Mouse (Mus musculus): ENCODE results near the gene Cd160. TPM values are rescaled to one million over a fixed set of nuclear protein-coding genes. Genes with fewer than 3 reads are reported as not detected.

The Cd160 gene
- polyA plus RNA-seq, 1 experiment from 2014 or later, result 0.14 TPM

- 81% methylated on average over 1 of the region's 1 CpGs for WGBS
- no peak overlapping the region for H3K27ac ChIP-seq
These were observed 26.9 kb downstream of the Cd160 start for GRCm38 (mm10) chr3:96802214-96802613.

DNA sequence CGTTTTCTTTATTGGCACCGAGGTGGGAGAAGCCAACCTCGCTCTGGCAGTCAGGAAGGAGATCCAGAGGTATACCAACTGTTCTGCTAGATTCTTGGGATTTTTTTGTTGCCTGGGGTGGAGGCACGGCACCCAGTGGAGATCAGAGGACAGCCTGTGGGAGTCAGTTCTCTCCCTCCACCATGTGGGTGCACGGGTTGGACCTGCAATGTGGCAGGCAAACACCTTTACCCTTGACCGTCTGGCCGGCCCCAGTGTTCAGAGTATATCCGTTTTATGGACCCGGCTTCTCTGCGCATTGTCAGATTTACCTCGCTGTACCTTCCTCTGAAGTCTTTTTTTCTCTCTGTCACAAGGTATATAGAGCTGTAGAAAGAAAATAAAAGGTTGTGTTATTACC lies 28.9 kb downstream of the Cd160 start:
- Histone ChIP-seq H3K27me3 (no peaks in the 10 kb centered on the region), H3K27ac (no peak overlapping the region), H3K4me2 (no peak overlapping the region), H3K9me3 (no peaks in the 10 kb centered on the region), H3K36me3 (peaks cover 3% of the 10 kb centered on the region), H3K4me1 (no peaks in the 10 kb centered on the region), H3K4me3 (no peak overlapping the region), H3K9ac (no peak overlapping the region)
- ATAC-seq (ENCODE audit: insufficient number of reproducible peaks, low FRiP score, low TSS enrichment, low read depth), result no peak
- WGBS, result 72% methylated on average over 11 of the region's 11 CpGs

More at GRCm38 (mm10) chr3:96802214-96802613, 26.9 kb downstream of the Cd160 start:
- Histone ChIP-seq H3K4me1 (no peaks in the 10 kb centered on the region), H3K9ac (no peak overlapping the region), H3K4me2 (no peak overlapping the region), H3K9me3 (no peaks in the 10 kb centered on the region), H3K4me3 (no peak overlapping the region), H3K27me3 (no peaks in the 10 kb centered on the region), H3K36me3 (no peaks in the 10 kb centered on the region)
- ATAC-seq (ENCODE audit: insufficient number of reproducible peaks, low FRiP score, low TSS enrichment, low read depth), result no peak

DNA sequence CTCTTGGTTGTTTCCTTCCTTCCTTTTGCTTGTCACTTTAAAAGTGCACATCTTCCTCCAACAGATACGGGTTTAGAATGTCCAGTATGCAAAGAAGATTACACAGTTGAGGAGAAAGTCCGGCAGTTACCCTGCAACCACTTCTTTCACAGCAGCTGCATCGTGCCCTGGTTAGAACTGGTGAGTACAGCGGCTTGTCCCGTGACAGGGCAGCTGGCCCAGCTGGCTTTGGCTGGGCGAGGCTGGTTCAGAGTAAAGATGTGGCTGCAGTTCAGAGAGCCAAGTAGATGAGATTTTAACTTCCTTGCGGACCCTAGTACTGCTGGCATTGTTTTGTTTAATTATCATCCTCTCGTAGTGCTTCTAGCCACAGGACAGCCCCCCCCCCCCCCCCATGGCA lies 40.6 kb downstream of the Cd160 start:
- Histone ChIP-seq H3K9me3 (no peaks in the 10 kb centered on the region), H3K9ac (no peak overlapping the region), H3K36me3 (peaks cover 41% of the 10 kb centered on the region), H3K27me3 (no peaks in the 10 kb centered on the region), H3K4me2 (no peak overlapping the region), H3K4me1 (no peaks in the 10 kb centered on the region), H3K4me3 (no peak overlapping the region), H3K27ac (no peak overlapping the region)
- ATAC-seq (ENCODE audit: insufficient number of reproducible peaks, low FRiP score, low TSS enrichment, low read depth), result no peak
- 85% methylated on average over 8 of the region's 8 CpGs for WGBS

DNA sequence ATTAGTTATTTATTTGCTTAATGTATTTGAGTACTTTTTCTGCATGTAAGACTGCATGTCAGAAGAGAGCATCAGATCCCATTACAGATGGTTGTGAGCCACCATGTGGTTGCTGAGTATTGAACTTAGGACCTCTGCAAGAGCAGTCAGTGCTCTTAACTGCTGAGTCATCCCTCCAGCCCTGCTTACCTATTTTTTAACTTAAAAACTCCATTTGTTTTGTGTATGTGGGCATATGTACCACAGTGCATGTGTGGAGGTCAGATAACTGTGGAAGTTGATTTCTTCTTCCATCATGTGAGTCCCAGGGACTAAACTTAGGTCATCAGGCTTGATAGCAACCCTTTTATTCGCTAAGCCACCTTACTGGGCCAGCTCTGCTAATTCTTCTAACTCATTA lies 41.4 kb downstream of the Cd160 start:
- H3K27ac ChIP-seq, result no peak overlapping the region
- no peaks in the 10 kb centered on the region for H3K27me3 ChIP-seq
- 94% methylated on average over 1 of the region's 1 CpGs for WGBS
- peaks cover 41% of the 10 kb centered on the region for H3K36me3 ChIP-seq
- H3K9me3 ChIP-seq, result no peaks in the 10 kb centered on the region
- H3K4me1 ChIP-seq, result no peaks in the 10 kb centered on the region
- no peak overlapping the region for H3K4me3 ChIP-seq
- H3K9ac ChIP-seq, result no peak overlapping the region
- no peak overlapping the region for H3K4me2 ChIP-seq
- ATAC-seq (ENCODE audit: insufficient number of reproducible peaks, low FRiP score, low TSS enrichment, low read depth), result no peak

- Histone ChIP-seq H3K9me3 (no peaks in the 10 kb centered on the region), H3K27me3 (no peaks in the 10 kb centered on the region), H3K4me2 (no peak overlapping the region), H3K9ac (no peak overlapping the region), H3K36me3 (peaks cover 25% of the 10 kb centered on the region), H3K4me3 (no peak overlapping the region), H3K4me1 (no peaks in the 10 kb centered on the region), H3K27ac (no peak overlapping the region)
- 76% methylated on average over 8 of the region's 8 CpGs for WGBS
- ATAC-seq (ENCODE audit: insufficient number of reproducible peaks, low FRiP score, low TSS enrichment, low read depth), result no peak
These were observed 46.9 kb downstream of the Cd160 start for GRCm38 (mm10) chr3:96782236-96782635.

DNA sequence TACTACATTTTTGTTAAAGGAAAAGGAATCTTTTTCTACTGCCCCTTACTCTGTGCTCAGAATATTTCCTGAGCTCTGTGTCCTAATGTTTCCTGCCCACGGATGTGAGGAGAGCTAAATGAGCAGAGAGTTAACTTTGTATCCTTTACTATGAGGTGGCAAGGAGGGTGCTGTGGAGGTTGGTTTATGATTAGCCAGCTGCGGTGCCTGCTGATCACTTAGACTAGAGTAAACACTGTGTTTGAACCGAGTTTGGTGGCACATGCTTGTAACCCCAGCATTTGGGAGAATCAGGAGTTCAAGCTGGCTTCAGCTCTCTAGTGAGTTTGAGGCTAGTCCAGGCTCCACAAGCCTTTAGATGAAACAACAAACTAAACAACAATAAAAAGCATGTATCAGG lies 52.0 kb downstream of the Cd160 start:
- WGBS, result 67% methylated on average over 3 of the region's 3 CpGs
- no peak overlapping the region for H3K27ac ChIP-seq

DNA sequence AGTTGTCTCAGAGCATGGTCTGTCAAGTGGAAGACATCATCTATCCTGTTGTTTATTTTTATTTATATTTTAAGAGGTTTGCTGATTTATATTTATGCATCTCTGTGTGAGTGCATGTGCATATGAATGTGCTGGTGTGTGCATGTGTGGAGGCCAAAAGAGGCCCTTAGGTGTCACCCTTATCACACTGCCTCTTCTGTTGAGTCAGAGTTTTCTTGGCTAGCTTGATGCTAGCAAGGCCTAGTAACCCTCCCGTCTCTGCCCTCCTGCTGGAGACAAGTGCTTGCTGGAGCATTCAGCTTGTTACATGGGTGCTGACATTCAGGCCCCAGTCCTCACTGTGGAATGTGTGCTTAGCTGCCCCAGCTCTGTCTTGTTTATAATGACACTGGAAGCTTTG lies 56.2 kb downstream of the Cd160 start:
- Histone ChIP-seq H3K27me3 (no peaks in the 10 kb centered on the region), H3K36me3 (peaks cover 3% of the 10 kb centered on the region; the same call in 1 of the 2 replicates), H3K9ac (no peak overlapping the region), H3K9me3 (no peaks in the 10 kb centered on the region), H3K4me2 (no peak overlapping the region), H3K4me1 (no peaks in the 10 kb centered on the region), H3K4me3 (no peak overlapping the region), H3K27ac (no peak overlapping the region)
- WGBS, result 71% methylated on average over 1 of the region's 1 CpGs
- no peak for ATAC-seq (ENCODE audit: insufficient number of reproducible peaks, low FRiP score, low TSS enrichment, low read depth)

More for the DNA sequence above, 52.0 kb downstream of the Cd160 start:
- H3K36me3 ChIP-seq, result peaks cover 3% of the 10 kb centered on the region; the same call in 1 of the 2 replicates
- no peaks in the 10 kb centered on the region for H3K4me1 ChIP-seq
- no peaks in the 10 kb centered on the region for H3K27me3 ChIP-seq
- no peaks in the 10 kb centered on the region for H3K9me3 ChIP-seq
- no peak overlapping the region for H3K9ac ChIP-seq
- ATAC-seq (ENCODE audit: insufficient number of reproducible peaks, low FRiP score, low TSS enrichment, low read depth), result no peak
- no peak overlapping the region for H3K4me3 ChIP-seq
- no peak overlapping the region for H3K4me2 ChIP-seq

GRCm38 (mm10) chr3:96769971-96770370 lies 59.2 kb downstream of the Cd160 start:
- H3K9me3 ChIP-seq, result no peaks in the 10 kb centered on the region
- no peak overlapping the region for H3K27ac ChIP-seq
- H3K9ac ChIP-seq, result no peak overlapping the region
- H3K27me3 ChIP-seq, result no peaks in the 10 kb centered on the region
- ATAC-seq (ENCODE audit: insufficient number of reproducible peaks, low FRiP score, low TSS enrichment, low read depth), result no peak
- no peak overlapping the region for H3K4me3 ChIP-seq
- H3K4me1 ChIP-seq, result no peaks in the 10 kb centered on the region
- H3K4me2 ChIP-seq, result no peak overlapping the region
- H3K36me3 ChIP-seq, result 0 out of 2 replicates have a peak, but pooled peaks cover 4% of the 10 kb centered on the region
- WGBS, result 87% methylated on average over 5 of the region's 5 CpGs

GRCm38 (mm10) chr3:96764528-96764927 lies 64.6 kb downstream of the Cd160 start:
- no peak for ATAC-seq (ENCODE audit: insufficient number of reproducible peaks, low FRiP score, low TSS enrichment, low read depth)
- Histone ChIP-seq H3K9me3 (no peaks in the 10 kb centered on the region), H3K4me2 (no peak overlapping the region), H3K4me3 (no peak overlapping the region), H3K27ac (no peak overlapping the region), H3K27me3 (no peaks in the 10 kb centered on the region), H3K4me1 (no peaks in the 10 kb centered on the region), H3K9ac (no peak overlapping the region), H3K36me3 (0 out of 2 replicates have a peak, but pooled peaks cover 4% of the 10 kb centered on the region)
- WGBS, result 91% methylated on average over 1 of the region's 1 CpGs

GRCm38 (mm10) chr3:96759695-96760094 lies 69.5 kb downstream of the Cd160 start:
- no peak overlapping the region for H3K27ac ChIP-seq
- H3K36me3 ChIP-seq, result peaks cover 8% of the 10 kb centered on the region; the same call in 1 of the 2 replicates
- WGBS, result 91% methylated on average over 4 of the region's 4 CpGs
- H3K4me1 ChIP-seq, result no peaks in the 10 kb centered on the region
- H3K4me2 ChIP-seq, result no peak overlapping the region
- H3K9ac ChIP-seq, result no peak overlapping the region
- no peaks in the 10 kb centered on the region for H3K27me3 ChIP-seq
- ATAC-seq (ENCODE audit: insufficient number of reproducible peaks, low FRiP score, low TSS enrichment, low read depth), result no peak
- H3K4me3 ChIP-seq, result no peak overlapping the region
- no peaks in the 10 kb centered on the region for H3K9me3 ChIP-seq

DNA sequence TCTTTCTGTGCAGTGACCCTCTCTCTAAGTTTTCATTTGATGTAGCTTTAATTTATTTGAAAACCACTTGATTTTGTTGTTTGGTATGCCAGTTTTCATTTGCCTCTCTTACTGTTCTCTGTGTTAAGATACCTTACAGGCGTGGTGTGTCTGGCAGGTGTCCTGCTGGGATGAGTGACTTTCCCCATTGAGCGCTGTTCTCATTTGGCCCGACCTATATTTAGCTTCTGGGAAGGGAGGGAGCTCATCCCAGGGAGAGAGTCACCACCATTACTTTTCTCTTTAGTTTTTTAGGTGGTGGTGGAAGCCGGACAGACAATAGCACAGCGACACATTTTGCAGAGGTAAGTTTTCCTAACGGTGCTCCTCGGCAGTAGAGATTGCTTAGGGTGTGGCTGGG lies 71.5 kb downstream of the Cd160 start:
- Histone ChIP-seq H3K27me3 (no peaks in the 10 kb centered on the region), H3K27ac (no peak overlapping the region), H3K4me2 (no peak overlapping the region), H3K4me3 (no peak overlapping the region), H3K9me3 (no peaks in the 10 kb centered on the region), H3K36me3 (peaks cover 8% of the 10 kb centered on the region; the same call in 1 of the 2 replicates), H3K9ac (no peak overlapping the region), H3K4me1 (no peaks in the 10 kb centered on the region)
- ATAC-seq (ENCODE audit: insufficient number of reproducible peaks, low FRiP score, low TSS enrichment, low read depth), result no peak
- WGBS, result 75% methylated on average over 7 of the region's 7 CpGs

- ATAC-seq (ENCODE audit: insufficient number of reproducible peaks, low FRiP score, low TSS enrichment, low read depth), result no peak
These were observed 73.2 kb downstream of the Cd160 start for GRCm38 (mm10) chr3:96755935-96756334.

More at GRCm38 (mm10) chr3:96755935-96756334, 73.2 kb downstream of the Cd160 start:
- Histone ChIP-seq H3K9ac (no peak overlapping the region), H3K36me3 (peaks cover 8% of the 10 kb centered on the region; the same call in 1 of the 2 replicates), H3K4me1 (no peaks in the 10 kb centered on the region), H3K27ac (no peak overlapping the region), H3K4me2 (no peak overlapping the region), H3K9me3 (no peaks in the 10 kb centered on the region), H3K27me3 (no peaks in the 10 kb centered on the region), H3K4me3 (no peak overlapping the region)
- WGBS, result 80% methylated on average over 1 of the region's 1 CpGs

All from limb, embryonic 15.5 days (tissue).